Mouse (Mus musculus): ENCODE measurements around the gene Gfod1. TPM values are rescaled to one million over a fixed set of nuclear protein-coding genes. Genes with fewer than 3 reads are reported as not detected.

Gene Gfod1
- total and polyA plus RNA-seq, 2 experiments from 2014 or later: 2.4 to 22.4 TPM

DNA sequence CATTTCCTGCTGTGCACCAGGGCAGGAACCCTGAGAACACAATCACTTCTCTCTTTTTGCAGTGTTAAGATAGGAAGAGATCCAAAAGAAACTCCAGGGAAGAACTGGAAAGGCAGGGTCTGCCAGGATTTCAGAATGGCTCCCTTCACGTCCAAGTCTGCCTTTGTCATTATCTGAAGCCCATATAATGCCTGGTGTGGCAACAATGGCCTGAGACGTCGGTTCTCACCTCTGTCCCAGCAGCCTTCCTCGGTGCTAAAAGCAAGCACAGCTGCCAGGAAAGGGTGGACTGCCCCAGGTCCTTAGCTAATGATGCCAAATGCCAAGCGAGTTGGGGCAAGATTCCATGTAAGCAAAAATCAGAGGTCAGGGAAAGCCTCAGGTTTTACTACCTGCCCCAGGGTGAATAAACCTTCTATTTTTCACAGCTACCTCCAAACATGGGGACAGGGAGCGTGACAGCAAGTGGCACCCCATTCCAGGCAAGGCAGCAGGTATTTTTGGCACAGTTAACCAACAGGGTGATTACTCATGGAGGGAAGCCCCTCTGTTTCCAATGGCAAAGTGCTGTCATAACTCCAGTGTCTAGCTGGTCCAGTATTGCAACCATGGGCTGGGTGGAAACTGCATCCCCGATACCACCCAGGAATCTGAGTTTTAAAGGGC is 7.7 kb downstream of the Gfod1 start:
- no peak overlapping the region for H3K27ac ChIP-seq (ENCODE audit: low read depth, low read length)
- H3K4me2 ChIP-seq (ENCODE audit: low read depth, low read length, poor library complexity, severe bottlenecking): no peak overlapping the region
- WGBS: 60% methylated on average over 7 of the region's 7 CpGs
- H3K9ac ChIP-seq (replicated peaks; ENCODE audit: low read length, poor library complexity, severe bottlenecking): no peak overlapping the region
- no peaks in the 10 kb centered on the region for H3K36me3 ChIP-seq (ENCODE audit: insufficient read depth, low read length)
- H3K27me3 ChIP-seq (ENCODE audit: insufficient read depth, low read length): no peaks in the 10 kb centered on the region
- no peak overlapping the region for H3K4me3 ChIP-seq (ENCODE audit: low read depth, low read length)
- peaks cover 12% of the 10 kb centered on the region; the same call in 1 of the 2 replicates for H3K4me1 ChIP-seq (ENCODE audit: insufficient read depth, low read length)
- no peak for DNase-seq (ENCODE audit: low spot score)
- ATAC-seq (ENCODE audit: low FRiP score): no peak
- no peaks in the 10 kb centered on the region for H3K9me3 ChIP-seq (ENCODE audit: low read length)
- TF ChIP-seq CTCF (IDR thresholded peaks at IDR 0.05): no peak

DNA sequence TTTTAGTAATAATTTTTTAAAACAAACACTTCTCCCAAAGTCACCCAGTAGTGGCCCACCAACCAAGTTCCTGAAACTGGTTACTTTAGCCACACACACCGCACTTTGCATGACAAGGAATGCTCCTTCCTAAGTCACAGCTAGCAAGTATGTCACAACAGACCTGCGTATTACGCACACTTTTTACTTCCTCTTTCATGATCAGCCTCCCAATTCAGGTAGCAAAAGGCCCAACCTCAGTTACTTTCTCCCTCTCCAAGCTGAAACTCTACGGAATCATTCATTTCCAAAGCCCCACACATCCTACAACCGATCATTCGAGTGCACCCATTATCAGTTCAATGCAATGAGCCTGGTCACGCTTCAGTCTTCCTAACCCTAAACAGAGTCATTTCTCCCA is 8.3 kb downstream of the Gfod1 start:
- TF ChIP-seq CTCF (IDR thresholded peaks at IDR 0.05): no peak
- Histone ChIP-seq H3K4me2 (ENCODE audit: low read depth, low read length, poor library complexity, severe bottlenecking) (no peak overlapping the region), H3K4me1 (ENCODE audit: insufficient read depth, low read length) (0 out of 2 replicates have a peak, but pooled peaks cover 6% of the 10 kb centered on the region), H3K9me3 (ENCODE audit: low read length) (no peaks in the 10 kb centered on the region), H3K27me3 (ENCODE audit: insufficient read depth, low read length) (no peaks in the 10 kb centered on the region), H3K27ac (ENCODE audit: low read depth, low read length) (no peak overlapping the region), H3K9ac (replicated peaks; ENCODE audit: low read length, poor library complexity, severe bottlenecking) (no peak overlapping the region), H3K4me3 (ENCODE audit: low read depth, low read length) (no peak overlapping the region), H3K36me3 (ENCODE audit: insufficient read depth, low read length) (no peaks in the 10 kb centered on the region)
- DNase-seq (ENCODE audit: low spot score) (no peak), ATAC-seq (ENCODE audit: low FRiP score) (no peak)
- WGBS: 90% methylated on average over 7 of the region's 7 CpGs

DNA sequence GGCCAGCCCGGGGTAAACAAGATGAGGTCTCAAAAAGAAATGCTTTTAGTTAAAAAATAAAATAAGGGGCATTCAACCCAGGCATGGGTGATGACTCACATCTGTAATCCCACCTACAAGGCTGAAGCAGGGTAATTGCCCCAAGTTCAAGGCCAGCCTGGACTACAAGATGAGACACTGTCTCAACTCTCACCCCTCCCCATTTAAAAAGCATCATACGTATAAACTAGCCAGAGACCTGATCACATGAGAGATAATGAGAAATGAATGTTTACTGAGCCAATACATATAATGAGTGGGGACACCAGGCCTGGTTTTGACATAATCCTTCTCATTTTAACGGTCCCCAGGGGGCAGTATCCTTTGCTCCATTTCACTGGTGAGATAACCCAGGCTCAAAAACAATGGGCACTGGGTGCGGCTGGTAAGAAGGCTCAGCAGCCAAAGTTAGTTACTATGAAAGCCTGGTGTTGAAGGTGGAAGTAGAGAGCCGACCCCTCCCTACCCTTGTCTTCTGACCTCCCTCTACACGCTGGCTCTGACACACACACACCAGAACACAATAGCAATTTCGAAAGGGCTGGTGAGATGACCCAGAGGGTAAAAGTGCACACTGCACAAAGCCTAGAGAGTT is 8.9 kb downstream of the Gfod1 start:
- 0 out of 2 replicates have a peak, but pooled peaks cover 1% of the 10 kb centered on the region for H3K4me1 ChIP-seq (ENCODE audit: insufficient read depth, low read length)
- ATAC-seq (ENCODE audit: low FRiP score) (no peak), DNase-seq (ENCODE audit: low spot score) (no peak)
- peak; percentile 16; the same call in 1 of the 2 replicates for TF ChIP-seq CTCF (IDR thresholded peaks at IDR 0.05)
- H3K36me3 ChIP-seq (ENCODE audit: insufficient read depth, low read length): no peaks in the 10 kb centered on the region
- H3K4me3 ChIP-seq (ENCODE audit: low read depth, low read length): no peak overlapping the region
- H3K27me3 ChIP-seq (ENCODE audit: insufficient read depth, low read length): no peaks in the 10 kb centered on the region
- H3K9ac ChIP-seq (replicated peaks; ENCODE audit: low read length, poor library complexity, severe bottlenecking): no peak overlapping the region
- no peak overlapping the region for H3K27ac ChIP-seq (ENCODE audit: low read depth, low read length)
- WGBS: 55% methylated on average over 7 of the region's 7 CpGs
- H3K4me2 ChIP-seq (ENCODE audit: low read depth, low read length, poor library complexity, severe bottlenecking): no peak overlapping the region
- H3K9me3 ChIP-seq (ENCODE audit: low read length): no peaks in the 10 kb centered on the region

DNA sequence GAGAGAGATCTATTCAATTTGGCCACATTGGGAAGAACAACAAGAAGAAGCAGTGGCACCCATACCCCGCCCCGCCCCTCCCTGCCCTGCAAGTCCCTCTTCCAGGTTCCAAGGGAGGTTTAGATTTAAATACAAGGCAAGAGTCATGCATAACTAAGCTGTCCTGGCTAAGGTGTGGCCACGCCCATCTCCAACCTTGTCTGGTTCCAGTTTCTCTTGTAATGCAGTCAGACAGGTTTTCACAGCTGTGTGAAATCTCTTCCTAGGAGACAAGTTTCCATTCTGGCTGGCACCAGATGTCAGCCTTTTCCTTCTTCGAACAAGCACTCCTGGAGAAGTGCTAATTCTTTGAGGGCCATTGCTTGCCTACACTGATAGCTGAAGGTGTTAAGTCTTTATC is 11.1 kb downstream of the Gfod1 start:
- DNase-seq (ENCODE audit: low spot score): no peak
- Histone ChIP-seq H3K4me3 (ENCODE audit: low read depth, low read length) (no peak overlapping the region), H3K4me1 (ENCODE audit: insufficient read depth, low read length) (0 out of 2 replicates have a peak, but pooled peaks cover 5% of the 10 kb centered on the region), H3K36me3 (ENCODE audit: insufficient read depth, low read length) (no peaks in the 10 kb centered on the region), H3K9ac (replicated peaks; ENCODE audit: low read length, poor library complexity, severe bottlenecking) (no peak overlapping the region), H3K4me2 (ENCODE audit: low read depth, low read length, poor library complexity, severe bottlenecking) (no peak overlapping the region), H3K9me3 (ENCODE audit: low read length) (no peaks in the 10 kb centered on the region), H3K27ac (ENCODE audit: low read depth, low read length) (no peak overlapping the region), H3K27me3 (ENCODE audit: insufficient read depth, low read length) (no peaks in the 10 kb centered on the region)
- 89% methylated on average over 4 of the region's 4 CpGs for WGBS
- no peak for TF ChIP-seq CTCF (IDR thresholded peaks at IDR 0.05)
- no peak for ATAC-seq (ENCODE audit: low FRiP score)

DNA sequence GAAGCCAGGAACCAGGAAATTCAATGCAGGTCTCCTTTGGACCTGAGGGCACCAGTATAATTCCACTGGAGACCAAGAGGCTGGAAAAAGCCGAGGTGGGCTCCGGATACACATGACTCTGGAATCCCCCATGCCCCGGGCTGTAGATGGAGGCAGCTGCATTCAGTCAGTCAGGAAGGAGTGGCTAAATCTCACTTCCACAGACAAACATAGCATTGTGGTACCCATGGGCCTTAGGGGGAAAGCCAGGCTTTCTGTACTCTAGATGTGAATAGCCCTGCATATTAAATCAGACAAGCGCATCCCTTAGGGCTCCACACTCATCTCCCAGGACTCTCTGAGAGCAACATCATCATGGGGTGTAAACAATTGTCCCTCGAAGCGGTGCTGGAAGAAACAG is 14.9 kb downstream of the Gfod1 start:
- no peak overlapping the region for H3K9ac ChIP-seq (replicated peaks; ENCODE audit: low read length, poor library complexity, severe bottlenecking)
- no peak overlapping the region for H3K4me3 ChIP-seq (ENCODE audit: low read depth, low read length)
- peak; percentile 54; the same call in 1 of the 2 replicates for ATAC-seq (ENCODE audit: low FRiP score)
- no peaks in the 10 kb centered on the region for H3K36me3 ChIP-seq (ENCODE audit: insufficient read depth, low read length)
- TF ChIP-seq CTCF (IDR thresholded peaks at IDR 0.05): no peak
- peak overlapping the region; percentile 32; the same call in 1 of the 2 replicates for H3K27ac ChIP-seq (ENCODE audit: low read depth, low read length)
- WGBS: 41% methylated on average over 6 of the region's 6 CpGs
- no peaks in the 10 kb centered on the region for H3K27me3 ChIP-seq (ENCODE audit: insufficient read depth, low read length)
- no peak overlapping the region for H3K4me2 ChIP-seq (ENCODE audit: low read depth, low read length, poor library complexity, severe bottlenecking)
- DNase-seq (ENCODE audit: low spot score): peak; percentile 40
- 0 out of 2 replicates have a peak, but pooled peaks cover 5% of the 10 kb centered on the region for H3K4me1 ChIP-seq (ENCODE audit: insufficient read depth, low read length)
- no peaks in the 10 kb centered on the region for H3K9me3 ChIP-seq (ENCODE audit: low read length)

DNA sequence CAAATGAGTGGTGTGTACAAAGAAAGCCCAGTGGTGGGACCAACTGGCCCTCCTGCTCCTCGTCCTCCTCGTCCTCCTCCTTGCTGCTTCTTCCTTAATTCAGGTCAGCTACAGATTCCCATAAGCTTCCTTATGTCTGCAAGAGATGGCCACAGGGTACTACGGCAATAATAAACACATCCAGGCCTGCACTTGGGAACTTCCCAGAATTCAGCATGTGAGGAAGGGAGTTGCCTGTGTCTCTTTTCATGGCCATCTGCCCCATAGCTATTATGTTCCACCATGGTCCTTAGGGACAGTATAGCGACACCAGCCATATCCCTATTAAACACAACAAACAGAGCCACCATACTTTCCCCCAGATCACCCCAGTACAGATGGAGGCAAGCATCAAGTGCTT is 15.5 kb downstream of the Gfod1 start:
- Histone ChIP-seq H3K36me3 (ENCODE audit: insufficient read depth, low read length) (no peaks in the 10 kb centered on the region), H3K4me3 (ENCODE audit: low read depth, low read length) (no peak overlapping the region), H3K4me2 (ENCODE audit: low read depth, low read length, poor library complexity, severe bottlenecking) (no peak overlapping the region), H3K9ac (replicated peaks; ENCODE audit: low read length, poor library complexity, severe bottlenecking) (no peak overlapping the region), H3K27ac (ENCODE audit: low read depth, low read length) (no peak overlapping the region), H3K9me3 (ENCODE audit: low read length) (no peaks in the 10 kb centered on the region), H3K4me1 (ENCODE audit: insufficient read depth, low read length) (0 out of 2 replicates have a peak, but pooled peaks cover 5% of the 10 kb centered on the region), H3K27me3 (ENCODE audit: insufficient read depth, low read length) (no peaks in the 10 kb centered on the region)
- ATAC-seq (ENCODE audit: low FRiP score) (no peak), DNase-seq (ENCODE audit: low spot score) (no peak)
- no peak for TF ChIP-seq CTCF (IDR thresholded peaks at IDR 0.05)
- 44% methylated on average over 4 of the region's 4 CpGs for whole genome bisulfite sequencing
